ENCODE assay signal across 18 mouse cellular contexts in genomic region chr5:133715830-133716229, GRCm38 (mm10).
"Had no signal": no experiment of that assay in that cellular context is flagged by ENCODE, and none has a peak within 500 bp of the region (broad histone marks: within the 10 kb centered on the region; RNA-seq: fewer than 3 reads in every experiment).

No protein-coding gene starts in this region.

- H3K27ac ChIP-seq: midbrain, embryonic 10.5 days; midbrain, embryonic 12.5 days; neural tube, embryonic 13.5 days; neural tube, embryonic 15.5 days had no signal

- H3K4me2 ChIP-seq: lung, embryonic 14.5 days; midbrain, embryonic 12.5 days; neural tube, embryonic 13.5 days; neural tube, embryonic 15.5 days had no signal

- H3K4me3 ChIP-seq: midbrain, embryonic 10.5 days; midbrain, embryonic 12.5 days; myocyte; neural tube, embryonic 13.5 days; neural tube, embryonic 15.5 days had no signal

- H3K27me3 ChIP-seq: midbrain, embryonic 12.5 days; neural tube, embryonic 13.5 days; neural tube, embryonic 15.5 days had no signal

- H3K9me3 ChIP-seq: midbrain, embryonic 10.5 days; midbrain, embryonic 12.5 days; neural tube, embryonic 13.5 days; neural tube, embryonic 15.5 days had no signal

- H3K36me3 ChIP-seq: midbrain, embryonic 10.5 days; midbrain, embryonic 12.5 days; neural tube, embryonic 13.5 days; neural tube, embryonic 15.5 days had no signal

- DNase-seq: lung, embryonic 14.5 days; lung, postnatal 10 days; lung, postnatal 4 days; midbrain, embryonic 14.5 days; retina, postnatal 1 day; right cerebral cortex, adult 18-20 months; right cerebral cortex, postnatal 25 days; right cerebral cortex, postnatal 4 days; spleen, adult 18-20 months; thymus, adult 18-20 months; thymus, postnatal 14 days; thymus, postnatal 36 days had no signal

- H3K9ac ChIP-seq: lung, embryonic 14.5 days; midbrain, embryonic 12.5 days; neural tube, embryonic 13.5 days; neural tube, embryonic 15.5 days had no signal

- ATAC-seq: midbrain, embryonic 16.5 days had no signal
